Mouse (Mus musculus): ENCODE data around the gene Bri3. TPM values are rescaled to one million over a fixed set of nuclear protein-coding genes. Genes with fewer than 3 reads are reported as not detected.

The Bri3 gene
- polyA plus RNA-seq, 1 experiment from 2014 or later: 150 TPM

GRCm38 (mm10) chr5:144427861-144428260 is 183.6 kb downstream of the Bri3 start:
- Histone ChIP-seq H3K9ac (no peak overlapping the region), H3K9me3 (replicated peaks) (no peaks in the 10 kb centered on the region), H3K27ac (no peak overlapping the region), H3K4me1 (no peaks in the 10 kb centered on the region), H3K27me3 (no peaks in the 10 kb centered on the region), H3K4me3 (no peak overlapping the region), H3K36me3 (no peaks in the 10 kb centered on the region), H3K4me2 (replicated peaks) (no peak overlapping the region)
- no peak for ATAC-seq (ENCODE audit: low FRiP score)
- WGBS: 74% methylated on average over 9 of the region's 9 CpGs

- Histone ChIP-seq H3K4me3 (no peak overlapping the region), H3K9ac (no peak overlapping the region), H3K36me3 (no peaks in the 10 kb centered on the region), H3K9me3 (replicated peaks) (no peaks in the 10 kb centered on the region), H3K27ac (no peak overlapping the region), H3K4me1 (no peaks in the 10 kb centered on the region), H3K27me3 (no peaks in the 10 kb centered on the region), H3K4me2 (replicated peaks) (no peak overlapping the region)
- no peak for ATAC-seq (ENCODE audit: low FRiP score)
- 68% methylated on average over 6 of the region's 6 CpGs for WGBS
Observed at GRCm38 (mm10) chr5:144431481-144431880, 187.2 kb downstream of the Bri3 start.

DNA sequence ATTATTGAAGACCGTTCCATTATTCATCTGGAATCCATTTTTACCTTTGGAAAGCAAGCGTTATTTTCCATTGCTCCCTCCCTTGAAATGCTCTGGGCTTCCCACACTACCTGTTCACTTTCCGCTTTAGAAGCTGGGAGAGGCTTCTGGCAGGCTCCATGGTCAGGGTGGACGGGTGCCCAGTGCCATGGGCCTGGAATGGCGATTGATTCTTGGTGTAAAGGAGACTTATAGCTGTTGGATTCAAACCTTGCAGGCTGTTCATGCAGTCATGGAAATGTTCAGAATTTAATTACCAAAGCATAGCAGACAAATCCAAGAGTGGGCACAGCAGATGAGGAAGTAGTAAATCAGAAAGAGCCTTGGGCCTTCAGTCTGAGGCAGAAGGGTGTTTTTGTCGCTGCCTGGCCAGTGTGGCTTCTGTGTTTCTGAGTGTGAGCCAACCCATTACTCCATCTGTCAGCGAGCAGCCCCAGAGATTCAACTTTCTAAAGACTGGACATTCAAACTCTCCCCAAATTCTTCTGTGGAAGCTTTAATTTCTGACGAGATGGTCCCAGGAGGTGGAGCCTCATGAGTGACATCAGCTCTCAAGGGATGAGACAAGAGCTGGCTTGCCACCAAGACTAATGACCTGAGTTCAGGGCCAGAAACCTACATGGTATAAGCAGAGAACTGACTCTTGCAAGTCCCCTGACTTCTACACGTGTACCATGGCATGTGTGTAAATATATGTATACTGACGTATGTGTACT is 195.2 kb downstream of the Bri3 start:
- H3K27me3 ChIP-seq: no peaks in the 10 kb centered on the region
- H3K36me3 ChIP-seq: no peaks in the 10 kb centered on the region
- H3K4me3 ChIP-seq: no peak overlapping the region
- H3K9me3 ChIP-seq (replicated peaks): 0 out of 2 replicates have a peak, but pooled peaks cover 2% of the 10 kb centered on the region
- no peak overlapping the region for H3K27ac ChIP-seq
- H3K4me1 ChIP-seq: peaks cover 2% of the 10 kb centered on the region; the same call in 1 of the 2 replicates
- H3K4me2 ChIP-seq (replicated peaks): no peak overlapping the region
- WGBS: 87% methylated on average over 10 of the region's 10 CpGs
- no peak for ATAC-seq (ENCODE audit: low FRiP score)
- H3K9ac ChIP-seq: no peak overlapping the region

DNA sequence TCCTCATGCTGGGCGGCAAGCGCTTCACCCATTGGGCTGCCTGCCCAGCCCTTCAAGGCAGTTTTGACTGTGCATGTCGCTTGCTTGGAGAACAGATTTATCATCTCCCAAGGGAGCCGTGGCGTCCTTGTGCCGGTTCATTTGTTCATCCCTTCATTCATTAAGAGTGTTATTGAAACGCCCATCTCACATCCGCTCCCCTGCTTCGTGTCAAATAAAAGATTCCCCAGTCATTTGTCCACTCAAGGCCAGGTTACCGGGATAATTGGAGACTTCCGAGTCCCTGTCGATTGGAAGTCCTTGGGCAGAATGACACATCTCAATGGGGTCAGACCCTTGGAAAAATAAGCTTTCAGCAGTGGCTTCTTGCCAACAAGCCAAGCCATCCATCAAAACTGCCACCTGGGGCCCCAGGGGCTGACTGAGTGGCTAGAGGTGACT is 197.6 kb downstream of the Bri3 start:
- no peak overlapping the region for H3K27ac ChIP-seq
- ATAC-seq (ENCODE audit: low FRiP score): peak; percentile 66
- WGBS: 39% methylated on average over 12 of the region's 12 CpGs
- no peaks in the 10 kb centered on the region for H3K36me3 ChIP-seq
- H3K9me3 ChIP-seq (replicated peaks): 0 out of 2 replicates have a peak, but pooled peaks cover 2% of the 10 kb centered on the region
- no peaks in the 10 kb centered on the region for H3K27me3 ChIP-seq
- H3K4me2 ChIP-seq (replicated peaks): no peak overlapping the region
- peaks cover 2% of the 10 kb centered on the region; the same call in 1 of the 2 replicates for H3K4me1 ChIP-seq
- H3K9ac ChIP-seq: no peak overlapping the region
- no peak overlapping the region for H3K4me3 ChIP-seq

- Histone ChIP-seq H3K4me2 (replicated peaks) (no peak overlapping the region), H3K27me3 (no peaks in the 10 kb centered on the region), H3K4me1 (no peaks in the 10 kb centered on the region), H3K4me3 (no peak overlapping the region), H3K27ac (no peak overlapping the region), H3K36me3 (no peaks in the 10 kb centered on the region), H3K9ac (no peak overlapping the region), H3K9me3 (replicated peaks) (no peaks in the 10 kb centered on the region)
- no peak for ATAC-seq (ENCODE audit: low FRiP score)
- WGBS: 86% methylated on average over 10 of the region's 10 CpGs
Observed at GRCm38 (mm10) chr5:144446475-144447225, 202.4 kb downstream of the Bri3 start.

- H3K4me1 ChIP-seq: no peaks in the 10 kb centered on the region
- no peaks in the 10 kb centered on the region for H3K9me3 ChIP-seq (replicated peaks)
- H3K4me2 ChIP-seq (replicated peaks): no peak overlapping the region
- no peaks in the 10 kb centered on the region for H3K27me3 ChIP-seq
- no peaks in the 10 kb centered on the region for H3K36me3 ChIP-seq
- H3K4me3 ChIP-seq: no peak overlapping the region
- WGBS: 78% methylated on average over 8 of the region's 8 CpGs
- no peak for ATAC-seq (ENCODE audit: low FRiP score)
- H3K27ac ChIP-seq: no peak overlapping the region
- H3K9ac ChIP-seq: no peak overlapping the region
Observed at GRCm38 (mm10) chr5:144447226-144447616, 203.0 kb downstream of the Bri3 start.

DNA sequence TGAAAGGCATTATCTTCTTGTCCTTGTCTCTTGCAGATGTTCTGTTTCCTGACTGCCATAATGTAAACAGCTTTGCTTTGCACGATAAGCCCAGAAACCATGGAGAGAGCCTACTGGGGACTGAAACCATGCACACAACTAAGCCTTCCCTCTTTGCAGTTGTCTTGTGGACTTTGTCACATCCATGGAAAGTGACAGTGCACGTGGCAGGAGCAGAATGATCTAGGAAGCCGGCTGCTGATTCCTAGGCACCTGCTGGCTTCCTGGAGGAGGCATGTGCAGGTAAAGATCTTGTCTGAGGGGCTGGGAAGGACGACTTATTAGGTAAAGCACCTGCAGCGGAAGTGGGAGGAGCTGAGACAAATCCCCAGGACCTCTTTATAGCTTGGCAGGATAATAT is 203.7 kb downstream of the Bri3 start:
- H3K4me2 ChIP-seq (replicated peaks): no peak overlapping the region
- H3K4me3 ChIP-seq: no peak overlapping the region
- no peak for ATAC-seq (ENCODE audit: low FRiP score)
- no peak overlapping the region for H3K27ac ChIP-seq
- no peaks in the 10 kb centered on the region for H3K36me3 ChIP-seq
- H3K9me3 ChIP-seq (replicated peaks): no peaks in the 10 kb centered on the region
- H3K27me3 ChIP-seq: no peaks in the 10 kb centered on the region
- 47% methylated on average over 5 of the region's 5 CpGs for WGBS
- no peaks in the 10 kb centered on the region for H3K4me1 ChIP-seq
- no peak overlapping the region for H3K9ac ChIP-seq

DNA sequence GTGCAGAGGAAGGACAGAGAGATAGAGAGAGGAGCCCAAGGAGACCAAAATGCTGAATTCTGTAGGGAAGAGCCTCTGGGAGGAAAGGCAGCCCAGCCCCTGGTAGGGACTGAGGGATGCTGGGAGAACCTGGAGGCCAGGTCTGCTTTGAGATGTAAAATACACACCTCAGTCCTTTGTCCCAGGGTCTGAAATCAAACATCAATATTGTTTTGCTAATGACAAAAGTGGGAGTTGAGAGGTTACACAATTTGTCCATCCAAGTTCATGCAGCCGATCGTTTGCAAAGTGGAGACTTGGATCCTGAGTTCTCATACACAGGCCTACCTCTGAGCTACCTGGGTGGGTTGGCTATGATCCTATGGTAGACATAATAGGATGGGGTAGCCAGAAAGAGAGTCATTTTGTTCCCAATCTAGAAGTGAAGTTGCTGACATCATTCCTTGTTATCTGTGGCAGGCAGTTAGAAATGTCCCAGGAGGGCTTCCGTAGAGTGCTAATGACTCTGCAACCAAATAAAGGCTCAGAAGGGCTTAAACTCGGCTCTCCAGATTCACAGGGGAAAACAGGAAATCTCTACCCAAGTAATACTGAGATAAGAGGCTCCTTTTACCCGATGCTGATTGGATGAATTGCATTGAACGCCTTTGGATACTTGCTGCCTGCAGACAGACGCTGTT is 208.7 kb downstream of the Bri3 start:
- Histone ChIP-seq H3K27ac (no peak overlapping the region), H3K4me1 (peaks cover 5% of the 10 kb centered on the region), H3K4me3 (no peak overlapping the region), H3K4me2 (replicated peaks) (no peak overlapping the region), H3K27me3 (no peaks in the 10 kb centered on the region), H3K36me3 (no peaks in the 10 kb centered on the region), H3K9me3 (replicated peaks) (no peaks in the 10 kb centered on the region), H3K9ac (no peak overlapping the region)
- 68% methylated on average over 7 of the region's 7 CpGs for WGBS
- no peak for ATAC-seq (ENCODE audit: low FRiP score)

GRCm38 (mm10) chr5:144457623-144458287 is 213.5 kb downstream of the Bri3 start:
- peak overlapping the region; percentile 37 for H3K4me2 ChIP-seq (replicated peaks)

GRCm38 (mm10) chr5:144466987-144467386 is 222.8 kb downstream of the Bri3 start:
- H3K27me3 ChIP-seq: no peaks in the 10 kb centered on the region
- no peak overlapping the region for H3K27ac ChIP-seq
- WGBS: 49% methylated on average over 6 of the region's 6 CpGs
- no peak for ATAC-seq (ENCODE audit: low FRiP score)
- H3K9ac ChIP-seq: no peak overlapping the region
- H3K36me3 ChIP-seq: no peaks in the 10 kb centered on the region
- H3K9me3 ChIP-seq (replicated peaks): no peaks in the 10 kb centered on the region
- H3K4me2 ChIP-seq (replicated peaks): no peak overlapping the region
- H3K4me1 ChIP-seq: no peaks in the 10 kb centered on the region
- H3K4me3 ChIP-seq: no peak overlapping the region

More at GRCm38 (mm10) chr5:144457623-144458287, 213.5 kb downstream of the Bri3 start:
- peak overlapping the region; percentile 8; the same call in 1 of the 2 replicates for H3K9ac ChIP-seq
- 0 out of 2 replicates have a peak, but pooled peaks have one; percentile 35 for ATAC-seq (ENCODE audit: low FRiP score)
- no peak overlapping the region for H3K27ac ChIP-seq
- no peaks in the 10 kb centered on the region for H3K27me3 ChIP-seq
- no peak overlapping the region for H3K4me3 ChIP-seq
- 13% methylated on average over 11 of the region's 11 CpGs for WGBS
- H3K4me1 ChIP-seq: peaks cover 6% of the 10 kb centered on the region
- no peaks in the 10 kb centered on the region for H3K36me3 ChIP-seq
- H3K9me3 ChIP-seq (replicated peaks): no peaks in the 10 kb centered on the region

- Histone ChIP-seq H3K9ac (no peak overlapping the region), H3K4me1 (no peaks in the 10 kb centered on the region), H3K27me3 (no peaks in the 10 kb centered on the region), H3K4me2 (replicated peaks) (no peak overlapping the region), H3K4me3 (no peak overlapping the region), H3K27ac (no peak overlapping the region), H3K9me3 (replicated peaks) (no peaks in the 10 kb centered on the region), H3K36me3 (no peaks in the 10 kb centered on the region)
- WGBS: 85% methylated on average over 14 of the region's 14 CpGs
- no peak for ATAC-seq (ENCODE audit: low FRiP score)
Observed at GRCm38 (mm10) chr5:144473056-144473455, 228.8 kb downstream of the Bri3 start.
